Mouse (Mus musculus) testis, postnatal 14 days (tissue): ENCODE results near the gene Btg3.

Experiments used
- DNase-seq: peaks from one replicate; pipeline ENCODE4 v3.0.0; 2021; ENCODE audit warnings: low spot score

Btg3 gene

DNA sequence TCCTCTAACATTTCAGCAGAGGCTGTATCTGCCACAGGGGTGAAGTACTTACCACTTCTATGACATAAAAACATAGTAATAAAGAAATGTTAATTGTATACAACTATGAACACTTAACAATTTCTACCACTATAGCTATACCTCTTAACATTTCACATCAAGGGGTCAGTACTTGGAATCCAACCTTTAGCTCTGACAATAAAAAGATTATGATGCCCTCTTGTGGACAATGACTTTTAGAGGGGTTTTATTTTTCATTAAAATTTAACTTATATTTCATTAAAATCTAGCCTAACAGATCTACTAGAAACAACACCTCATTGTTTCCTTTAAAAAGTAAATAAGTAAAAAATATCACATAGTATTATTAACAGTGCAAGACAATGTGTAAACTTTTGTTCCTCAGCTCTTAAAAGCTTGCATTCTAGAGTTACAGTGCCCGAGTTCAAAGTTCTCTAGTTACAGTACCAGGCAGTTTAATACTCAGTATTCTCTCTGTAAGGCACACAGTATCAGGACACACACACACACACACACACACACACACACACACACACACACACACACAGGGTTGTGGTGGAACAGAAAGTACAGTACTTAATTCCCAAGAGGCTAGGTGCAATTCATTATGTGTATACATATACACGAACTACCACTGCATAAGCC lies 30.2 kb downstream of the Btg3 start:
- DNase-seq: no peak

DNA sequence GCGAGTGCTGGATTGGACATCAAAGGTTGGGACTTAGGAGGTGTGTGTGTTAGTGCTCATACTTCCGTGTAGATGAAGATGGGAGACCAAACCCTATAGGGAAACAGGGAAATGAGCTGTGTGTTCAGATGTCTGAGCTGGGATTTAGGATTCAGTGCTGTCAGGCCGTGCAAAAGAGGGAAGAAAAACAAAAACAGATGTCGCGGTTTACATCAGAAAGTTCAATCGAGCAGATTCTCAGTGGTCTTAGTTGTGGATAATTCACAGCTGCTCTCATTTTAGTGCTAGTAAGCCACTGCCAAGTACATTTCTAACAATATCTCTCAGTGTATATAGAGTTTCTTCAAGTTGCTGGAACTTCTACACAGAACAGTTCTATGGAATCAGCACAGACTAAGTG lies 33.2 kb downstream of the Btg3 start:
- DNase-seq: no peak

DNA sequence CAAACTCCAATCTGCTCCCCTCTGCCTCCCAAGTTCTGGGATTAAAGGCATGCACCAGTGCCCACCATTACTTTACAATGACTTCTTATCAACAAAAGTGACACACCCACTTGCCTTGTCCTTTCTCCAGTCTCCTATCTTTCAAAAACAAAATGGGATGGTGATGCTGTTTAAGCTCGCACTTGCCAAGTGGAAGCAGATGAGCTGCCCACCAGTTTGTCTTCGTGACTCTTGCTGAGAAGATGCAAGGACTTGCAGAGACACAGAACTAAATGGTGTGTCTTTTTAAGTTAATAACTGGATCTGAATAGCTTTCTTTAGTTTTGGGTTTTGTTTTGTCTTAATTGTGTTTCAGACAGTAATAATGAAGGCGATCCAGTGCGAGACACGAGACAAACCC lies 34.2 kb downstream of the Btg3 start:
- no peak for DNase-seq

DNA sequence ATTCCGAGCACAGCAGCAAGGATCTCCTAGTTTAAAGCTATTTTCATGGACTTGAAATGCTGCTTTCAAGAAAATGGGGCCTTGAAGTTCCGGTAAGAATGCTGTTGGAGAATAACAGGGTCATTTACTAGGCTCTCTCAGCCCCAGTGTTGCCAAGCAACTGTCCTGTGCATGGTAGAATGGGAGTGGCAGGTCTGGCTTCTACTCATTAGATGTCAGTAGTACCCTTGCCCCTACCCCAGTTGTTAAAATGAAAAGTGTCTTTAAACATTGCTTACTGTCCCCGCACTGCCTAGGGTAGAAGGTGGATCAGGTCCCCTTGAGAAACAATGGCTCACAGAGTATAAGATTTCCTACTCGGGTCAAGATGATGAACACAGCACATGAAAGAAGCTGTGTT lies 35.6 kb downstream of the Btg3 start:
- no peak for DNase-seq

DNA sequence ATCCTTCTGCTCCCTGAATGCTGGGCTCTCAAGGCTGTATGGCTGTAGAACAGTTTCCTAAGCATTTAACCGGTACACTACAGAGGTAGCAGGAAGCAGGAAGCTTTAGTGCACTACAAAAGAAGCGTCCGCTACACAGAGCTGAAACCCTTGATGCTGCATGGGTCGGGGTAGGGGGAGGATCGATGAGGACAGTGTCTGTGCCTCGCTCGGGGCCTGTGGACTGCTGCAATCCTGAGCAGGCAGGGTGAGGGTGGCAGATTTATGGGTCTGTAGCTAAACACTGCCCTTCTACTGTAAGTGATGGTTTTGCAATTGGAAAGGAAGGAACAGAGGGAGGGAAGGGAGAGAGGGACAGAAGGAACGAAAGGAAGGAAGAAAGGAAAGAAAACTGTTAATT lies 39.8 kb downstream of the Btg3 start:
- no peak for DNase-seq

DNA sequence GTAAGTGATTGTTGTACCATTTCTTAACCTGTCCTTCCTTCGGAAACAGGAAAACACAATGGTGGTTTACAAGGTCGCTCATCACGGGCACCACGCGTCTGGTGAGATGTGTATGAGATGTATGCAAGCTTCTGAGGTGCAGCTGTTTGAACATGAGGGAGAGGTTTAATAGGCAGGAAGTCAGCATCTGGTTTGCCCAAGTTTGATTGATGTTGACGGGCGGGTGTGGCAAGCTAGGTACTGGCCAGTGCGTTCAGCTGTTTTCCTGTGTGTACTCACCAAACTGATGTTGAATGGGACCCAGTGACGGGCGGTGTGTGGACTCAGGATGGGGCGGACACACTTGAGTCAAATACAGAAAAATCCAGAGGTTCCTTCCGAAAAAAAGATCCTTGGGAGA lies 49.0 kb downstream of the Btg3 start:
- DNase-seq: no peak

DNA sequence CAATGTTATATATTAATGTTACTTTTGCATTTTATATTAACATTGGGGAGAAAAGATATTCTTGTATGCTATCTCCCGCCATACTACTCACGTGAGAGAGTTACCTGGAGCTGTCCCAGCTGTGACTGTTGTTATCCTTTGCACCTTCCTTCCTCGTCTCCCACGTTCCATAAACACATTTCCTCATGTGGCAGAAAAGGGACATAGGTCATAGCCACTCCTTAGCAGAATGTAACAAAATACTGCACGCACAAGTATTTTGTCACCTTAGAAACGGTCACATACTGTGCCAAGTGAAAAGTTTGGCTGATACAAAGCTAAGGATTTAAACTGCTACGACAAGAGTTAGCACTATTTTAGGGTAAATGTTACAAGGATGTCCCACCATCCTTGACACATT lies 49.4 kb downstream of the Btg3 start:
- no peak for DNase-seq

DNA sequence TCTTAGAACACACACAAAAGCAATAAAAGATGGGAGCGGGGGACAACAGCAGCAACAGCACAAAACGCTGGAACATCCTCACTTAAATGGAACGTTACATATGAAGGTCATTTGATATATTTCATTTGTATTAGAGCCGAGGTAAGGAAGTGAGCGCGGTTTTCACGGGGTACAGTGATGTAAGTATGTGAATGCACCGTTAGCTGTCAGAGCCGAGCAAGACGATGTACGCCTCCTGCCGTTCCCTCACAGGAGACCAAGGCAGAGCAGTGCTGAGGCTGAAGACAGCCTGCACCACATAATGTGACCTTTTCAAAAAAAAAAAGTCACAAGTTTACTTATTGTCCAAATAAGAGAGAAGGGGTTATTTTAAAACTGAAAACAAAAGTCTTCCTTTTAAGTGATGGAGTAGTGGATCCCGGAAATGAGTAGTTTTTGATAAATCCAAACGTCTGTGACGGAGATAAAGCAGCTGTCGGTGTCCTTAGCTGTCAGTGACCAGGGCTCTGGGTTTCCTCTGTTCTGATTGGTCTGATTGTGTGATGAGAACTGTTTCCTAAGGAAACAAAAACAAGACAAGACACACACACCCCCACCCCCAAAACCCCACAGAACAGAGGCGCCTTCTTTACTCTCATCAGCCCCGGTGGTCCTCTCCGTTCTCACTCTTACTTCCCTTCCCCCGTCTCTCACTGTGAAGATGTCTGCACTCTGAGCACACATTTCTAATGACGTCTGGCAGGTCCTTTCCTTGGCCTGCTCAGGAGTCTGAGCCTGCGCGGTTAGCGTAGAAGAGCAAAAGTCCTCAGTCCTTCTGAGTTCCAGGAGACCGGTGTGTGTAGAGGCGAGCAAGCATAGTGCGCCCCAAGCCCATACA lies 50.8 kb downstream of the Btg3 start:
- no peak for DNase-seq

DNA sequence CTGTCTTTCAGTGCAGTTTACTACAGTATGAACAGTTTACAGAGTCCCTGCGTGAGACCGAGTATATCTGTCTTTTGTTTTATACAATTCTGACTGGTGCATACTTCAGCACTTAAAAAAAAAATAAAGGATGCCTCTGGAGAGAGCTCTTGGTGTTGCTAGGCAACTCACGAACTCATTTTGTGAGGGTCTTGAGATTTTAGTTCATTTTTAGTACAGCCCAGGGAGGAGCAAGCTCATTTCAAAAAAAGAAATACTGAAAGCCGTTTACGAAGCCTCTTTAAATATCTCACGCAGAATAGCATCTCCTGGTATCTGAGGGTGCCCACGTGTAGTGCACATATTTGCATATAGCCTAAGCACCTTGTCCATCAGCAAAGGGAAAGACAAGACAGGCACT lies 54.9 kb downstream of the Btg3 start:
- no peak for DNase-seq

DNA sequence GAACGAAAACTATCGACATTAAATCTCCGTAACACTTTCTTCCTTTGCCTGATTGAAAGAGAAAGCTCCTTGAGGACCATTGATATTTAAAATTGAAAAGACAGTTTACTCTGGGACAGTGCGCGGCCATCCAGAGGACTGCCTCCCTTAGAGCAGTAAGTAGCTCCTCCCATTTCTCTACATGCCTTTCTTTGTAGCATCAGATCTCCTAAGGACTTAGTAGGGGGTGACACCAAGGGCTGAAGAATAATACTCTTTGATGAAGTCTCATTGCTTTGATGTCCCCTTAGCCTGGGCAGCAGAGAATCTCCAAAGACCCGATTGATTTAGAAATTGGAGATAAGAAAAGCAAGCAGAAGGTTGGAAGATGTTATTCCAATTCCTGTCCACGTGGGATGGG lies 55.4 kb downstream of the Btg3 start:
- no peak for DNase-seq

DNA sequence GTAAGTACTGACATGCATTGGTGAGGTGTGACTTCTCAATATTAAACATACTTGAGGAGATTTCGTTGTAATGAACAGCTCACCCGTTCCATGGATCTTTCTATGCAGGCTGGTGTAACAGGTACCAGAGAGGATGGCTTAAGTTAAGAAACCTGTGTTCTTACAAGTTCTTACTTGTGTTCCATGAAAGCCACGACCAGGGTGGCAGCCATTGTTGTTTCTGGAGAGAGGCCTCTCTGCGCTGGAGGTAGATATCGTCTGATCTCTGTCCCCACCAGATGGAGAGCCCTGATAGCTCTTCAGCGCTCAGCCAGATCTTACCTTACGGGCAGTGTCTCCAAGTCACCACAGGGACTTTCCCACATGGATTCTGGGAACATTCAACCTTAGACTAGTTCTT lies 57.3 kb downstream of the Btg3 start:
- DNase-seq: no peak

DNA sequence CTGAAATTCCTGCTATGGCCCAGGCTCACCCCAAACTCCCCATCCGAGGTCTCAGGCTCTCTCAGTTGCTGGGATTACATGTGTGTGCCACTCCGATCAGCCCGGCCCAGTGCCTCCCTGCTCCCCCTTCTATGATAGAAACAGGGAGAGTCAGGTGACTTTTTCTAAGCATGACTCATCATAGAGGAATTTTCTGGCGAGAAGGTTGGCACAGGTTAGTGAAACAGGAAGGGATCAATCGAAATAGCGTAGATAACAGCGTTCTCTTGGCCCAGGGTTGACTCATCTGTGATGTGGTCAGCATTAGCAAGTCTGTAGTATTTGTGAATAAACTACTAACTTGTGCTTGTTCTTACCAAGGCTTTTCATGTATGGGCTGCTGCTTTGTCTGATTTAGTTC lies 59.0 kb downstream of the Btg3 start:
- DNase-seq: no peak

DNA sequence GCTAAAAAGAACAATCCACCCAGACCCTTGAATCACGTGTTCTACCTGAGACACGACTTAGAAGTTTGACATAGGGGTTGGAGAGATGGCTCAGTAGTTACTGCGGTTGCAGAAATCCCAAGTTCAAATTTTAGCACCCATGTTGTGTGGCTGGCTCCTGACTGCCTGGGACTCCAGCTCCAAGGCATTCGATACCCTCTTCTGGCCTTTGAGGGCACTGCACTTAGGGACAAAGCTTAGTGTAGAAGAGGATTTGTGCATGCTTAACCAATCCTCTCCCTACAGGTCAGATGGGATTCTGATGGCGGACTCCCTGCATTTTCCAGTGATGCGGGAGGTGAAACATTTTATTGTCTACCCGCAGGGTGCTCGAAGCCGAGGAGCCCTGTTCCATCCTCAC lies 60.1 kb downstream of the Btg3 start:
- DNase-seq: no peak

DNA sequence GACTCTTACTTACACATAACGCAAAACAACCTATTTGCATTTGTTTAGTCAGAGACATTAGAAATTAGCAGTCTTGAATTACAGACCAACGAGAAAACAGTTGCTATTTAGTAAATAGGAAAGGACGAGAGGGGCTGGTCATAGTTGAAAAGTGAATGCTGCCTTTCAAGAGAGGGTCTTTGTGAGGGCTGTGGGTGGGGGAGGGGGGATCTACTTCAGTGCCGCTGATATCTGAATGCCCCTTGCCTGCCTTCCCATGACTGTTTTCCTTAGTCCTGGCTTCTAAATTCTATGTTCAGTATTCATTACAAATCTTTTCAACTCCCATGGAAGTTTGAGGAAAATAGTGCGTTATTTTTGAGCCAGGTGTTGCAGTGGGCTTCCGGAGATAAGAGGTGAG lies 63.0 kb downstream of the Btg3 start:
- DNase-seq: no peak

DNA sequence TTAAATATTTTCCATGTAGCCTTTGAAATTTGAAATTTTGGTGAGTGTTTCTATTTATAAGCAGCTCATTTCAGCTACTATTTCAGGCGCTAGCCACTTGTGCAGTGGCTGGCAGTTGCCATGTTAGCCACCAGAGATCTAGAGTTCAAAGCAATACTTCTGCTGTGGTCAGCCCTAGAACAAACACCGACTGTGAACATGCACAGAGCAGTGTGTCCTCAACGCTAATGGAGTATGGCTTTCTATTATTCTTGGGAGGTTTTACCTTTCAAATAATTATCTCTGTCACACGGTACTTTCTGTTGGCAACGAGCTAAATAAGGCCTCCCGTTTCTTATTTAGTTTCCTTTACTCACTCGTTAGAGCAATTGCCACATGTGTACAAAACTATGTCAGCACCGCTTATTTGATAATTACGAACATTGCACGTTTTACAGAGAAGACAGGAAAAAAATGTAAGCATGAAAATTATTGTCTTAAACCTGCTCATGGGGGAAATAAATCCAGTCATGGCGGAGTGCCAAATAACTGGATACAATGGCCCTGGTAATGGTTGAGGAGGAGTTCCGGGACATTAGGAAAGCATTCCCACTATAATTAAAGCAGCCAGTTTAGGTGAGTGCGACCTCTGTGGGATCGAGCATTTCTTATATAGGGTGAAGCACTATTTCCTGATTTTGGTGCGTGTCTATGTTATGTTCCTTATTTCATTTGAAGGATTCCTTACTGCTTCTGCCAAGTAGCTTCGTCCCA lies 63.7 kb downstream of the Btg3 start:
- no peak for DNase-seq

DNA sequence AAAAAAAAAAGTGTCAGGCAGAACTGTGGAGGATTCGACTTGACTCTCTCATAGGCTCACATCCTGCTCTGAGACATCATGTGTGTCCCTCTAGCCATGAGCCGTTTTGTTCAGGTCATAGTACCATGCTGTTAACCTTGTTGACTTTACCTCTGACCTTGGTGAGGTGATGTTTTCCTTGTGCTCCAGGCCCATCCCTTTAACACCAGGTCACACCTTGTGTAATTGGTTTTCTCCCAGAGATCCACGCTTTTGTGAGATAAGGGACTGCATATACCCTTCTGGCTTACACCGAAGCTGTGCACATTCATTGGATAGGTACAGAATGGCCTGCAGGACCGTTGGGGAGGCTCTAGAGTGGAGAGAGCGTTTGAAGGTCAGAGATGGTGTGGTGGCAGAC lies 67.7 kb downstream of the Btg3 start:
- no peak for DNase-seq

DNA sequence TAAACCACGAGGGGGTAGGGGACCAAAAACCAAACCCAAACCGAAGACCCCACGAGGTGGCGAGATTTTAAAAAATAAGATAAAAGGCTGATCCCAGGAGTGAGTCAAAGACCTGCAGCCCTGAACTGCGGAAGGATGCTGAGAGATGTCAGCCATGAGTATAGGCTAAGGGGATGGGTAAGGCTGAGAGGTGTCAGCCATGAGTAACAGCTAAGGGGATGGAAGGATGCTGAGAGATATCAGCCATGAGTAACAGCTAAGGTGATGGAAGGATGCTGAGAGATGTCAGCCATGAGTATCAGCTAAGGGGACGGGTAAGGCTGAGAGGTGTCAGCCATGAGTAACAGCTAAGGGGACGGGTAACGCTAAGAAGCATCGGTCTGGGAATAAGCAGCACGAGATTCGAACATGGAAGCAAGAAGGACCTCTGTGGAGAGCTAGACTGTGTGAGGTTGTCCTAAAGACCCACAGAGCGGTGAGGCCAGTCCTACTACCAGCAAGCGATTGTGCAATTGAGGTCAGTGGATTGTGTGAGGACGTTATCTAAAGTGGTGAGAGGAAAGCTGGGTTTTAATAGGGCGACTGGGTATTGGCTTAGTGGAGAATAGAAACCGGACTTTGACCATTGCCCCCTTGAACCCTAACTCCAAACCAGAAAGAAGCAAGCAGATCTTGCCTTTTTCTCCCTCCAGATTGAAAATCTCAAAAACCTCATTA lies 69.4 kb downstream of the Btg3 start:
- no peak for DNase-seq

DNA sequence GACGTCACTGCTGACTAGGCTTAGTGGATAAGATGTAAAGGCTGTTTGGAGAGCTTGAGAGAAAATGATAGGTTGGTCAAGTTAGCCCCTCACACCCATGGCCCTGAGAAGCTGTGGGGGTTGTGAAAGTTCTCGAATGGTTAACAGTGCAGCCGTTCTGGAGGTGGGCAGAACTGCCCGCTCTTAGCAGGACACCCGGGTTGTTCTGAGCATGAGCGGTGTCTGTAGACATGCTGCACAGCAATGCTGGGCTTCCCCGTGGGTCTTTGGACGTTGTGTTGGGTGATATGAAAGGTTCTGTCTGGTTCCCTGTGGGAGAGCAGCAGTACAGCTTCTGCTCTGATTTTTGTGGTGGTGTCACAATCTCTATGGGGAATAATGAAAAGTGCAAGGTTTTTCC lies 70.4 kb downstream of the Btg3 start:
- DNase-seq: no peak

DNA sequence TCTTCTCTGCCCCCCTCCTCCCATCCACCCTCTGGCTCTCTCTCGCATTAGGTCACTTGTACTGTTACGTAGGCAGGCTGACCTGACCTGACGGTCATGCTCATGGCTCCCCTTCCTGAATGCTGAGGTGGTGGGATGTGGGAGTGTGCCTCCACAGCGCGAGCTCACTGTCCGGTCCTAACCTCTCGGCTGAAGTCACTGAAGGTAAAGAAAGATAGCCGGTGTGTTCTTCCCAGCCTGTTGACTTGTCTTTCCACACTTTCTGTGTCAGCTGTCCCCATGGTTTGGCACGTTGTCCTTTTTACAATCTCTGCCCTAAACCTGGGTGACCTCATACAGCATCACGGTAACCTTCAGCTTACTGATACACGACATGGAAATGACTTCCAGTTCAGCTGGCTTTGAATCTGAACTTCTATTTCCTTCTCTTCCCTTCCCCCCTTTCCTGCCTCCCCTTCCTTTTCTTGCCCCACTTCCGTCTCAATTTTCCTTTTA lies 71.3 kb downstream of the Btg3 start:
- DNase-seq: no peak

DNA sequence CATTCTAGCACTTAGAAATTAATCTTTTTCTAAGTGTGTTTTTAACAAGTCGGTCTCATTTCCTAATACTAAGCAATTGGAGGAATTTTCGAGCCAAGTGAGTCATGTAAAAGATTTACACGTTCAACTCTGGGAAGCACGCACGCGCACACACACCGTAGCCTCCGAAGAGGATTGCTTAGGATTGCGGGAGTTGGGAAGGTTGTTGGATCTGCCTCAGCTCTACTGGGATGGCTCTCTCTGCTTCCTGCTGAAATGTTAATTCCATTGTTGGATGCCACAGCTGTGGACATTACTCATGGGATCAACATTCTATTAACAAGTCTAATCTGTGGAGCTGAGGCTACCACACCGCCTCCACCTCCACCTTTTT lies 74.3 kb downstream of the Btg3 start:
- DNase-seq: no peak

DNA sequence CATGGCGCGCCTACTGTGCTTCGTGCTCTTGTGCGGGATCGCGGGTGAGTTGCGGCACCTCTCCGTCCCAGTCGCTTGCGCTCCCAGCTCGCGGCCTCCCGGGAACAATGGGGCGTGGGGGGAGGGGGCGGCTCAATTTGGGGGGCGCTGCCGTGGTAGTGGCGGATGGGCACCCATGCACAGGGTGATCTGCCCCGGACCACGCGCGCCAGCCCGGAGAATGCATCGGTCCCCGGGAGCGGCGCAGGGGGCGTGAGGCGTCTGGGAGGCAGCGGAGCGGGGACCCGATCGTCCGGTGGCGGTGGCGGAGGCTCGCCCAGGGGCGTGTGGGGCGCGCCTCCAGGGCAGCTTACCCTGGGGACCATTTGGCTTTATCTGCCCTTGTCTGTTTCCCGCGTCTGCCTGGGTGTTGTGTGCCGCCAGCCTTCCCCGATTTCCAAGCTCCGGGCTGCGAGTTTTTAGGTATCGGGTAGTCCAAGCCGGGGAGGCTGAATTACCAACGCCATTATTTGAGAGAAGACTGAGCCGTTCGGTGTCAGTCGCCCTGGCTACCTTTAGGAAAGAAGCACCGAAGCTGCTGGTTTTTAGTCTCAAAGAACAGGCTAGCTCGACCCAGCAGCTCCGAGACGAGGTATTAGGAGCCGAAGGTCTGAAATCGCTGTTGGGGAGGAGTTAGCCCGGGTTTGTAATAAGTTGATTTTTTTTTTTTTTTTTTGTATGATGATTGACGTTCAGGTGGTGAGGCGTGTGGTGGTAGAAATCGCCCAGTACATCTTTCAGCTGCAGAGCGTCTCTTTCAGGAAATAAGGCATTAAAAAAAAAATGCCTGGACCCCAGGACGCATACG lies 74.9 kb downstream of the Btg3 start:
- DNase-seq: peak; percentile 30
